Mouse (Mus musculus) ES-Bruce4 (cell line): ENCODE results near the gene Marc1. TPM values are rescaled to one million over a fixed set of nuclear protein-coding genes. Genes with fewer than 3 reads are reported as not detected.
A peak's percentile ranks its signal among the peaks of the same experiment; 100 is the strongest.

Experiments used
- H3K27ac ChIP-seq: 2 replicates; pipeline ENCODE4 v1.5.1; 2012; ENCODE audit warnings: low read length, inconsistent platforms; ENCODE audit not compliant: insufficient read depth
- H3K27me3 ChIP-seq: 2 replicates; pipeline ENCODE4 v1.6.1; 2012; ENCODE audit warnings: mild to moderate bottlenecking, low read length, inconsistent platforms; ENCODE audit not compliant: control insufficient read depth, poor library complexity, insufficient read depth, severe bottlenecking
- H3K36me3 ChIP-seq: 2 replicates; pipeline ENCODE4 v1.6.1; 2012; ENCODE audit warnings: inconsistent platforms, mild to moderate bottlenecking, low read length, moderate library complexity; ENCODE audit not compliant: control insufficient read depth, poor library complexity, insufficient read depth, severe bottlenecking
- H3K4me1 ChIP-seq: one replicate; pipeline ENCODE4 v1.8.1; 2011; ENCODE audit warnings: low read length; ENCODE audit not compliant: control insufficient read depth, insufficient read depth
- H3K4me3 ChIP-seq: 2 replicates; pipeline ENCODE4 v1.5.1; 2011; ENCODE audit warnings: low read depth, mild to moderate bottlenecking, low read length
- H3K9ac ChIP-seq: 2 replicates; pipeline ENCODE4 v1.6.1; 2012; ENCODE audit warnings: low read depth, mild to moderate bottlenecking, inconsistent platforms; ENCODE audit not compliant: poor library complexity, severe bottlenecking
- H3K9me3 ChIP-seq: replicated peaks from 2 replicates; pipeline ENCODE4 v1.6.1; 2012; ENCODE audit warnings: mild to moderate bottlenecking, low read length, inconsistent platforms; ENCODE audit not compliant: control insufficient read depth, poor library complexity, insufficient read depth, severe bottlenecking
- CTCF ChIP-seq: IDR thresholded peaks from one replicate; pipeline ENCODE4 v1.8.1; 2011; ENCODE audit warnings: low read depth, low read length
- EP300 ChIP-seq: IDR thresholded peaks from 2 replicates; pipeline ENCODE4 v1.6.1; 2011; ENCODE audit warnings: low read depth, low read length; ENCODE audit not compliant: insufficient read depth
- POLR2A ChIP-seq: IDR thresholded peaks from one replicate; pipeline ENCODE4 v1.8.1; 2011; ENCODE audit warnings: low read length; ENCODE audit not compliant: insufficient read depth
- polyA plus RNA-seq: library from polyadenylated mRNA; stranded (reverse); fragments of >200 nt; gene quantifications from 2 replicates; pipeline ENCODE4 v1.2.4, GENCODE M21; 2011; ENCODE audit warnings: low read depth; ENCODE audit not compliant: missing spikeins, insufficient read depth, insufficient read length

Gene Marc1
- polyA plus RNA-seq, 1 experiment: not detected

GRCm38 (mm10) chr1:184791109-184791508 lies 20.0 kb downstream of the Marc1 start:
- Histone ChIP-seq H3K9ac (no peak overlapping the region), H3K27ac (no peak overlapping the region), H3K9me3 (no peaks in the 10 kb centered on the region), H3K4me3 (no peak overlapping the region), H3K27me3 (no peaks in the 10 kb centered on the region), H3K4me1 (no peaks in the 10 kb centered on the region), H3K36me3 (no peaks in the 10 kb centered on the region)
- TF ChIP-seq CTCF: peak; percentile 3
- TF ChIP-seq POLR2A: no peak

- Histone ChIP-seq H3K9ac (no peak overlapping the region), H3K27ac (no peak overlapping the region), H3K36me3 (no peaks in the 10 kb centered on the region), H3K9me3 (no peaks in the 10 kb centered on the region), H3K27me3 (no peaks in the 10 kb centered on the region), H3K4me3 (no peak overlapping the region), H3K4me1 (no peaks in the 10 kb centered on the region)
- no peak for TF ChIP-seq CTCF
- no peak for TF ChIP-seq POLR2A
- TF ChIP-seq EP300: no peak
Measured at GRCm38 (mm10) chr1:184786376-184787151, 24.5 kb downstream of the Marc1 start.

- Histone ChIP-seq H3K27me3 (no peaks in the 10 kb centered on the region), H3K9ac (no peak overlapping the region), H3K4me1 (no peaks in the 10 kb centered on the region), H3K4me3 (no peak overlapping the region), H3K36me3 (no peaks in the 10 kb centered on the region), H3K9me3 (no peaks in the 10 kb centered on the region), H3K27ac (no peak overlapping the region)
- TF ChIP-seq POLR2A (no peak), CTCF (no peak), EP300 (no peak)
Measured at GRCm38 (mm10) chr1:184783641-184784040, 27.5 kb downstream of the Marc1 start.

- TF ChIP-seq CTCF (no peak), POLR2A (no peak)
- no peak overlapping the region for H3K9ac ChIP-seq
- no peaks in the 10 kb centered on the region for H3K9me3 ChIP-seq
- no peak overlapping the region for H3K4me3 ChIP-seq
- no peaks in the 10 kb centered on the region for H3K36me3 ChIP-seq
- H3K4me1 ChIP-seq: no peaks in the 10 kb centered on the region
- no peaks in the 10 kb centered on the region for H3K27me3 ChIP-seq
- H3K27ac ChIP-seq: no peak overlapping the region
Measured at GRCm38 (mm10) chr1:184782161-184782513, 29.0 kb downstream of the Marc1 start.

- no peaks in the 10 kb centered on the region for H3K9me3 ChIP-seq
- no peak for TF ChIP-seq POLR2A
- no peak for TF ChIP-seq CTCF
- TF ChIP-seq EP300: no peak
- H3K27me3 ChIP-seq: no peaks in the 10 kb centered on the region
- no peak overlapping the region for H3K4me3 ChIP-seq
- no peak overlapping the region for H3K27ac ChIP-seq
- no peak overlapping the region for H3K9ac ChIP-seq
- H3K4me1 ChIP-seq: no peaks in the 10 kb centered on the region
- no peaks in the 10 kb centered on the region for H3K36me3 ChIP-seq
Measured at GRCm38 (mm10) chr1:184781286-184782160, 29.6 kb downstream of the Marc1 start.

GRCm38 (mm10) chr1:184778157-184778556 lies 33.0 kb downstream of the Marc1 start:
- Histone ChIP-seq H3K4me1 (no peaks in the 10 kb centered on the region), H3K36me3 (no peaks in the 10 kb centered on the region), H3K9ac (no peak overlapping the region), H3K27ac (no peak overlapping the region), H3K9me3 (no peaks in the 10 kb centered on the region), H3K27me3 (no peaks in the 10 kb centered on the region), H3K4me3 (no peak overlapping the region)
- TF ChIP-seq POLR2A (no peak), CTCF (no peak), EP300 (no peak)
